Mouse (Mus musculus): Measurements from ENCODE around the gene Chd5.

Gene Chd5

GRCm38 (mm10) chr4:152338419-152339292 is at the start of gene Chd5:
Chd5 (plus strand) TSS chr4:152338651.
- TF ChIP-seq POU5F1 (IDR thresholded peaks at IDR 0.05; ENCODE audit: borderline replicate concordance, low read length) (no peak), NANOG (IDR thresholded peaks at IDR 0.05; ENCODE audit: borderline replicate concordance, low read length) (no peak), CTCF (conservative IDR thresholded peaks at IDR 0.05; ENCODE audit: low read length) (no peak)
- H3K4me1 ChIP-seq (replicated peaks; ENCODE audit: low read depth, low read length): peaks cover 64% of the 10 kb centered on the region

GRCm38 (mm10) chr4:152290385-152290784 is 48.1 kb upstream of the Chd5 start:
- Histone ChIP-seq H3K27me3 (ENCODE audit: insufficient read depth, low read length) (peaks cover 40% of the 10 kb centered on the region), H3K9me3 (ENCODE audit: low read length) (peaks cover 7% of the 10 kb centered on the region; the same call in 1 of the 2 replicates), H3K4me3 (replicated peaks; ENCODE audit: low read length) (peak overlapping the region; percentile 69), H3K4me1 (replicated peaks; ENCODE audit: low read depth, low read length) (peaks cover 88% of the 10 kb centered on the region), H3K36me3 (ENCODE audit: insufficient read depth, low read length) (no peaks in the 10 kb centered on the region)
- TF ChIP-seq POU5F1 (IDR thresholded peaks at IDR 0.05; ENCODE audit: borderline replicate concordance, low read length): no peak
- TF ChIP-seq CTCF (conservative IDR thresholded peaks at IDR 0.05; ENCODE audit: low read length): no peak

More at GRCm38 (mm10) chr4:152338419-152339292, at the start of gene Chd5:
- peaks cover 26% of the 10 kb centered on the region for H3K36me3 ChIP-seq (ENCODE audit: insufficient read depth, low read length)
- H3K9me3 ChIP-seq (ENCODE audit: low read length): no peaks in the 10 kb centered on the region
- peaks cover 31% of the 10 kb centered on the region for H3K27me3 ChIP-seq (ENCODE audit: insufficient read depth, low read length)
- peak within 1 kb of the TSS; percentile 81 for H3K4me3 ChIP-seq (replicated peaks; ENCODE audit: low read length)

GRCm38 (mm10) chr4:152290991-152291390 is 47.5 kb upstream of the Chd5 start:
- H3K27me3 ChIP-seq (ENCODE audit: insufficient read depth, low read length): peaks cover 39% of the 10 kb centered on the region
- peak overlapping the region; percentile 69 for H3K4me3 ChIP-seq (replicated peaks; ENCODE audit: low read length)
- peaks cover 88% of the 10 kb centered on the region for H3K4me1 ChIP-seq (replicated peaks; ENCODE audit: low read depth, low read length)
- H3K36me3 ChIP-seq (ENCODE audit: insufficient read depth, low read length): no peaks in the 10 kb centered on the region
- TF ChIP-seq CTCF (conservative IDR thresholded peaks at IDR 0.05; ENCODE audit: low read length) (no peak), POU5F1 (IDR thresholded peaks at IDR 0.05; ENCODE audit: borderline replicate concordance, low read length) (no peak), NANOG (IDR thresholded peaks at IDR 0.05; ENCODE audit: borderline replicate concordance, low read length) (no peak)
- H3K9me3 ChIP-seq (ENCODE audit: low read length): peaks cover 7% of the 10 kb centered on the region; the same call in 1 of the 2 replicates

- Histone ChIP-seq H3K4me3 (replicated peaks; ENCODE audit: low read length) (peak within 1 kb of the TSS; percentile 69), H3K27me3 (ENCODE audit: insufficient read depth, low read length) (peaks cover 35% of the 10 kb centered on the region), H3K9me3 (ENCODE audit: low read length) (peaks cover 7% of the 10 kb centered on the region; the same call in 1 of the 2 replicates), H3K36me3 (ENCODE audit: insufficient read depth, low read length) (no peaks in the 10 kb centered on the region), H3K4me1 (replicated peaks; ENCODE audit: low read depth, low read length) (peaks cover 86% of the 10 kb centered on the region)
- TF ChIP-seq NANOG (IDR thresholded peaks at IDR 0.05; ENCODE audit: borderline replicate concordance, low read length): no peak
- TF ChIP-seq CTCF (conservative IDR thresholded peaks at IDR 0.05; ENCODE audit: low read length): no peak
- no peak for TF ChIP-seq POU5F1 (IDR thresholded peaks at IDR 0.05; ENCODE audit: borderline replicate concordance, low read length)
Observed at GRCm38 (mm10) chr4:152291562-152291961, 46.9 kb upstream of the Chd5 start, which contains the start of gene Hes3. Hes3 (minus strand) TSS chr4:152291662.

GRCm38 (mm10) chr4:152292102-152292765 is 46.2 kb upstream of the Chd5 start:
- peaks cover 7% of the 10 kb centered on the region; the same call in 1 of the 2 replicates for H3K9me3 ChIP-seq (ENCODE audit: low read length)
- TF ChIP-seq POU5F1 (IDR thresholded peaks at IDR 0.05; ENCODE audit: borderline replicate concordance, low read length) (no peak), NANOG (IDR thresholded peaks at IDR 0.05; ENCODE audit: borderline replicate concordance, low read length) (no peak), CTCF (conservative IDR thresholded peaks at IDR 0.05; ENCODE audit: low read length) (no peak)
- H3K4me3 ChIP-seq (replicated peaks; ENCODE audit: low read length): peak overlapping the region; percentile 43; the same call in 1 of the 2 replicates
- H3K27me3 ChIP-seq (ENCODE audit: insufficient read depth, low read length): peaks cover 28% of the 10 kb centered on the region
- no peaks in the 10 kb centered on the region for H3K36me3 ChIP-seq (ENCODE audit: insufficient read depth, low read length)
- H3K4me1 ChIP-seq (replicated peaks; ENCODE audit: low read depth, low read length): peaks cover 81% of the 10 kb centered on the region

GRCm38 (mm10) chr4:152294188-152294929 is 44.1 kb upstream of the Chd5 start:
- Histone ChIP-seq H3K4me1 (replicated peaks; ENCODE audit: low read depth, low read length) (peaks cover 83% of the 10 kb centered on the region), H3K36me3 (ENCODE audit: insufficient read depth, low read length) (peaks cover 7% of the 10 kb centered on the region), H3K27me3 (ENCODE audit: insufficient read depth, low read length) (peaks cover 13% of the 10 kb centered on the region; the same call in 1 of the 2 replicates), H3K9me3 (ENCODE audit: low read length) (no peaks in the 10 kb centered on the region), H3K4me3 (replicated peaks; ENCODE audit: low read length) (peak overlapping the region; percentile 21; the same call in 1 of the 2 replicates)
- no peak for TF ChIP-seq NANOG (IDR thresholded peaks at IDR 0.05; ENCODE audit: borderline replicate concordance, low read length)
- peak; percentile 47 for TF ChIP-seq CTCF (conservative IDR thresholded peaks at IDR 0.05; ENCODE audit: low read length)

GRCm38 (mm10) chr4:152295916-152296315 is 42.5 kb upstream of the Chd5 start:
- Histone ChIP-seq H3K27me3 (ENCODE audit: insufficient read depth, low read length) (0 out of 2 replicates have a peak, but pooled peaks cover 10% of the 10 kb centered on the region), H3K9me3 (ENCODE audit: low read length) (no peaks in the 10 kb centered on the region), H3K36me3 (ENCODE audit: insufficient read depth, low read length) (peaks cover 22% of the 10 kb centered on the region), H3K4me3 (replicated peaks; ENCODE audit: low read length) (peak overlapping the region; percentile 45), H3K4me1 (replicated peaks; ENCODE audit: low read depth, low read length) (peaks cover 75% of the 10 kb centered on the region)
- TF ChIP-seq CTCF (conservative IDR thresholded peaks at IDR 0.05; ENCODE audit: low read length) (no peak), POU5F1 (IDR thresholded peaks at IDR 0.05; ENCODE audit: borderline replicate concordance, low read length) (no peak), NANOG (IDR thresholded peaks at IDR 0.05; ENCODE audit: borderline replicate concordance, low read length) (no peak)

Data from E14TG2a.4 (cell line).